Mouse (Mus musculus): ENCODE results near the gene Ccn6. TPM values are rescaled to one million over a fixed set of nuclear protein-coding genes. Genes with fewer than 3 reads are reported as not detected.

Gene Ccn6
- polyA plus RNA-seq, 1 experiment, result 0.16 TPM

- Histone ChIP-seq H3K27me3 (replicated peaks; ENCODE audit: control insufficient read depth, insufficient read depth, low read length) (no peaks in the 10 kb centered on the region), H3K27ac (ENCODE audit: insufficient read depth, low read depth, low read length) (no peak overlapping the region), H3K4me1 (ENCODE audit: control insufficient read depth, insufficient read depth, low read length) (no peaks in the 10 kb centered on the region), H3K4me3 (ENCODE audit: insufficient read depth, low read depth, low read length) (no peak overlapping the region), H3K36me3 (ENCODE audit: control insufficient read depth, insufficient read depth, low read length) (no peaks in the 10 kb centered on the region)
- no peak for DNase-seq
- 85% methylated on average over 3 of the region's 3 CpGs for WGBS
- TF ChIP-seq CTCF (conservative IDR thresholded peaks at IDR 0.05; ENCODE audit: insufficient read depth, insufficient read length, low read depth, low read length), result no peak
- TF ChIP-seq POLR2A (IDR thresholded peaks at IDR 0.05; ENCODE audit: low read depth, low read length), result no peak
These were observed 29.1 kb upstream of the Ccn6 start for GRCm38 (mm10) chr10:39192673-39193072.

DNA sequence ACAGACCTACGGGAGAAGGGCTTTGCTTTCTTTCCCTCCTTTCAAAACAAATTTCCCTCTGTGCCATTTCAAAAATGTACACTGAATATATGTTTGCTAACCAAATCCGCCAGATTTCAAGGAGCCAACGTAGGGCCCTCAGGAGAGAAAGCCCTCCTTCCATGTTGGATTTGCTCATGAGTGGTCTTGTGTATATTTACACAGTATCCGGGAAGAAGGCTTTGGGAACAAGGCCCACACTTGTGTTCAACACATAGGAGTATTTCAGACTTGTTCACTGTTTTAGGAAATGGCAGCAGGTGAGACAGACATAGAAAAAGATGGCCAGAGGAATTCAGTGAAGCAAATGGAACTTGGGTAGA is 21.9 kb upstream of the Ccn6 start:
- no peak overlapping the region for H3K27ac ChIP-seq (ENCODE audit: insufficient read depth, low read depth, low read length)
- H3K4me3 ChIP-seq (ENCODE audit: insufficient read depth, low read depth, low read length), result no peak overlapping the region
- no peaks in the 10 kb centered on the region for H3K27me3 ChIP-seq (replicated peaks; ENCODE audit: control insufficient read depth, insufficient read depth, low read length)
- no peaks in the 10 kb centered on the region for H3K36me3 ChIP-seq (ENCODE audit: control insufficient read depth, insufficient read depth, low read length)
- TF ChIP-seq POLR2A (IDR thresholded peaks at IDR 0.05; ENCODE audit: low read depth, low read length) (no peak), CTCF (conservative IDR thresholded peaks at IDR 0.05; ENCODE audit: insufficient read depth, insufficient read length, low read depth, low read length) (no peak)
- WGBS, result 87% methylated on average over 4 of the region's 4 CpGs
- no peak for DNase-seq
- no peaks in the 10 kb centered on the region for H3K4me1 ChIP-seq (ENCODE audit: control insufficient read depth, insufficient read depth, low read length)

- DNase-seq, result no peak
- Histone ChIP-seq H3K36me3 (ENCODE audit: control insufficient read depth, insufficient read depth, low read length) (no peaks in the 10 kb centered on the region), H3K4me3 (ENCODE audit: insufficient read depth, low read depth, low read length) (no peak overlapping the region), H3K4me1 (ENCODE audit: control insufficient read depth, insufficient read depth, low read length) (no peaks in the 10 kb centered on the region), H3K27me3 (replicated peaks; ENCODE audit: control insufficient read depth, insufficient read depth, low read length) (no peaks in the 10 kb centered on the region), H3K27ac (ENCODE audit: insufficient read depth, low read depth, low read length) (no peak overlapping the region)
- TF ChIP-seq POLR2A (IDR thresholded peaks at IDR 0.05; ENCODE audit: low read depth, low read length), result no peak
- TF ChIP-seq CTCF (conservative IDR thresholded peaks at IDR 0.05; ENCODE audit: insufficient read depth, insufficient read length, low read depth, low read length), result no peak
- 78% methylated on average over 8 of the region's 8 CpGs for WGBS
These were observed 21.4 kb upstream of the Ccn6 start for GRCm38 (mm10) chr10:39184864-39185544.

GRCm38 (mm10) chr10:39176981-39177380 is 13.4 kb upstream of the Ccn6 start:
- H3K4me3 ChIP-seq (ENCODE audit: insufficient read depth, low read depth, low read length), result no peak overlapping the region
- no peaks in the 10 kb centered on the region for H3K4me1 ChIP-seq (ENCODE audit: control insufficient read depth, insufficient read depth, low read length)
- WGBS, result 86% methylated on average over 5 of the region's 5 CpGs
- no peak overlapping the region for H3K27ac ChIP-seq (ENCODE audit: insufficient read depth, low read depth, low read length)
- H3K27me3 ChIP-seq (replicated peaks; ENCODE audit: control insufficient read depth, insufficient read depth, low read length), result no peaks in the 10 kb centered on the region
- no peak for TF ChIP-seq CTCF (conservative IDR thresholded peaks at IDR 0.05; ENCODE audit: insufficient read depth, insufficient read length, low read depth, low read length)
- no peaks in the 10 kb centered on the region for H3K36me3 ChIP-seq (ENCODE audit: control insufficient read depth, insufficient read depth, low read length)
- no peak for DNase-seq

DNA sequence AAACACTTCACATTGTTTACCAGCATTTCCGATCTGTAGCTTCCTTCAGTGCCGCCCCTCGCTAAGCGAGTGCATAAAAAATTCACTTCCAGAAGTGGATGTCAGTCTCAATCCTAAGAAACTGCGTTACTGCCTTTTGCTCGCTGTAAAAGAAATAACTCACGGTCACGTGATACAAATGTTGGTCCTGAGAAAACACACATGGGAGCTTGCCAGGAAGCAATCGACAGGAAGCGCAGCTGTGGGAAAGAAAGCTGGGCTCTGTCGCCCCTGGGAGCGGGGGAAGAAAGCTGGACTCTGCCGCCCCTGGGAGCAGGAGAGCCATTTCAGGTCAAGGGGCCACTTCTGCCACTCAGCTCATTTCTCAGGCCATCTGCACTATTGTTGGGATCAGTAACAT is 9.5 kb upstream of the Ccn6 start:
- TF ChIP-seq POLR2A (IDR thresholded peaks at IDR 0.05; ENCODE audit: low read depth, low read length) (no peak), CTCF (conservative IDR thresholded peaks at IDR 0.05; ENCODE audit: insufficient read depth, insufficient read length, low read depth, low read length) (no peak)
- Histone ChIP-seq H3K4me3 (ENCODE audit: insufficient read depth, low read depth, low read length) (peak overlapping the region; percentile 3; the same call in 1 of the 2 replicates), H3K27ac (ENCODE audit: insufficient read depth, low read depth, low read length) (0 out of 2 replicates have a peak overlapping the region, but pooled peaks have one; percentile 13)

DNA sequence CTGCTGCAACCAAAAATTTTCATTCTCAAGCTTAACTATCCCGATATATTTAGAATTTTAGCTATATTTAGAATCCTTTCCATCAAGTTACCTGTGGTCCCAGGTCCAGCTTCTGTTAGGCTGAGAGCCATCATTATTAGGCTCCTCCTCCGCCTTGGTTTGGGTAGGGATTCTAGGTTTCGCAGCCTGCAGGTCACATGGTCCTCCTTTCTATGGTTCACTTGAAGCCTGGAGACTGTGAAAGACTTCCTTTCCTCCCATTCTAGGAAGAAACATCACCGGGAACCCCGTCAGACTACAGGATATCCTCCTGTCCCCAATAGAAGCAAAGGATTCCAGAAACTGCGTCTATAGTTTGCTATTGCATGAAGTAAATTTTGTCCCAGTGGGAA is 8.9 kb upstream of the Ccn6 start:
- TF ChIP-seq CTCF (conservative IDR thresholded peaks at IDR 0.05; ENCODE audit: insufficient read depth, insufficient read length, low read depth, low read length) (no peak), POLR2A (IDR thresholded peaks at IDR 0.05; ENCODE audit: low read depth, low read length) (no peak)
- Histone ChIP-seq H3K4me3 (ENCODE audit: insufficient read depth, low read depth, low read length) (no peak overlapping the region), H3K36me3 (ENCODE audit: control insufficient read depth, insufficient read depth, low read length) (no peaks in the 10 kb centered on the region), H3K27ac (ENCODE audit: insufficient read depth, low read depth, low read length) (0 out of 2 replicates have a peak overlapping the region, but pooled peaks have one; percentile 13), H3K27me3 (replicated peaks; ENCODE audit: control insufficient read depth, insufficient read depth, low read length) (no peaks in the 10 kb centered on the region), H3K4me1 (ENCODE audit: control insufficient read depth, insufficient read depth, low read length) (no peaks in the 10 kb centered on the region)
- peak; percentile 23 for DNase-seq
- WGBS, result 65% methylated on average over 6 of the region's 6 CpGs

More for the DNA sequence above, 9.5 kb upstream of the Ccn6 start:
- DNase-seq, result peak; percentile 58
- 32% methylated on average over 13 of the region's 13 CpGs for WGBS
- H3K36me3 ChIP-seq (ENCODE audit: control insufficient read depth, insufficient read depth, low read length), result no peaks in the 10 kb centered on the region
- H3K4me1 ChIP-seq (ENCODE audit: control insufficient read depth, insufficient read depth, low read length), result no peaks in the 10 kb centered on the region
- H3K27me3 ChIP-seq (replicated peaks; ENCODE audit: control insufficient read depth, insufficient read depth, low read length), result no peaks in the 10 kb centered on the region

DNA sequence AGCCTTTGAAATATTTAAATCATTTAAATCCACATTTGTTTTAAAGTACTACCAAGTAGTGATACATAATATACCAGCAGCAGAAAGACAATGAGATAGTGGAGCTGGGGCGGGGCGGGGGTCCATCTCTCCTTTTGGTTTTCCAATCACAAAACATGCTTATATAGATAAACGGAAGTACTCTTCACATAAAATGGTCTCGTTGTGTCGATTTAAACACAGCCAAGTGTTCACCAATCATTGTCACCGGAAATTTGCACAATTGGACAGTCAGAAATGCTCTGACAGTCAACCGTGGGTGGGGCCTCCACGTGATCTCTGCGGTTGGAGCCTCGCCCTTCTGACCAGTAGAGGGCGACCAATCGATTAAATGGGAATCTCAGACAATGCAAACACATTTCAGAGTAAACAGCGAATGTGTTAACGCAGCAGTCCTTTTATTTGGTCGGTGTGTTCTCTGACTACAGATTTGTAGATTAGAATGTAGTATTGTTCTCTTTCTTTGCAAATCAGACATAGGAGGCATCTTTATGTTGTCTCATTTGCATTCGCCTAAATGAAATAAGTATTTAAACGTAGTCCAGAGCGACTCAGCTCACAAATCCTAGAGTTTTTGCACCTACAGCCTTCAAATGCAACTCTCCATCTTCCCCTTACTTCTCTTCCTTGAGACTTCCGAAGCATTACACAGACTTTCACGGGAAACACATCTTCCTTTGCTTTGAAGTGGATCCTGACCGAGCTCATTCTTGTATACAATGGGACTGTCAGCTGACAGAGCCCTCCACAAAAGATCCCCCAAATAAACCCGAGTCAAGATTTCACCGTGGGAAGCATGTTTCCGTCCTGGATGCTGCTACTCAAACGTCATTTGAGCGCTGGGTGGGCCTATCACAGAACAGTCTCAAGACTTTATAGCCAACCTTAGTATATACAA is 8.3 kb upstream of the Ccn6 start:
- TF ChIP-seq CTCF (conservative IDR thresholded peaks at IDR 0.05; ENCODE audit: insufficient read depth, insufficient read length, low read depth, low read length), result peak; percentile 73
- no peak for TF ChIP-seq POLR2A (IDR thresholded peaks at IDR 0.05; ENCODE audit: low read depth, low read length)
- Histone ChIP-seq H3K27me3 (replicated peaks; ENCODE audit: control insufficient read depth, insufficient read depth, low read length) (no peaks in the 10 kb centered on the region), H3K36me3 (ENCODE audit: control insufficient read depth, insufficient read depth, low read length) (no peaks in the 10 kb centered on the region), H3K4me1 (ENCODE audit: control insufficient read depth, insufficient read depth, low read length) (no peaks in the 10 kb centered on the region), H3K27ac (ENCODE audit: insufficient read depth, low read depth, low read length) (no peak overlapping the region; the same call in 1 of the 2 replicates), H3K4me3 (ENCODE audit: insufficient read depth, low read depth, low read length) (peak overlapping the region; percentile 46)
- DNase-seq, result peak; percentile 91
- 21% methylated on average over 26 of the region's 26 CpGs for WGBS
